Mouse (Mus musculus): ENCODE results near the gene Vav1. TPM values are rescaled to one million over a fixed set of nuclear protein-coding genes. Genes with fewer than 3 reads are reported as not detected.

The Vav1 gene
- 100 to 1,000 TPM; 167 to 169 TPM for polyA plus RNA-seq (2017; shearing (Covaris generic))

DNA sequence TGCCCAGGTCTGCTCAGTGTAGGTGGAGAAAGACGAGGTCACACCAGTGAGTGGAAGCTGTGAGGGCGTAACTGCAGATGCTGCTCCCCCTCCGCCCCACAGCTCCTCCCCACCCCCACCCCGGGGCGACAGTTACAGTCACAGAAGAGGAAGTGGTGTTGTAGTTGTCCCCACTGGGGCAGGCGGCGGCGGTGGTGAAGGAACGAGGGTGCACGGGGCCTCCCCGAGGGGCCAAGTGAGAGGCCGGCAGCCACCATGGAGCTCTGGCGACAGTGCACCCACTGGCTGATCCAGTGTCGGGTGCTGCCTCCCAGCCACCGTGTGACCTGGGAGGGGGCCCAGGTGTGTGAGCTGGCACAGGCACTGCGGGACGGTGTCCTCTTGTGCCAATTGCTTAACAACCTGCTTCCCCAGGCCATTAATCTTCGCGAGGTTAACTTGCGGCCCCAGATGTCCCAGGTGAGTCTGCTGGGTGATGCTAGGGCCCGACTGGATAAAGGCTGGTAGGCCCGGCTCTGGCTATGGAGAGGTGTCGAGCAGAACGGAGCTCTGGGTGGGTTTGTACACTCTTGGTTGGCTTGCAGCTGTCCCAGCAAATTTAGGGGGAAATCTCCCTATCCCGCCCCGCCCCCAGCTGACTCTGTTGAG lies at the start of gene Vav1:
Gene Vav1 (plus strand): TSS at position 158 of the 648 bp plus-strand sequence.

DNA sequence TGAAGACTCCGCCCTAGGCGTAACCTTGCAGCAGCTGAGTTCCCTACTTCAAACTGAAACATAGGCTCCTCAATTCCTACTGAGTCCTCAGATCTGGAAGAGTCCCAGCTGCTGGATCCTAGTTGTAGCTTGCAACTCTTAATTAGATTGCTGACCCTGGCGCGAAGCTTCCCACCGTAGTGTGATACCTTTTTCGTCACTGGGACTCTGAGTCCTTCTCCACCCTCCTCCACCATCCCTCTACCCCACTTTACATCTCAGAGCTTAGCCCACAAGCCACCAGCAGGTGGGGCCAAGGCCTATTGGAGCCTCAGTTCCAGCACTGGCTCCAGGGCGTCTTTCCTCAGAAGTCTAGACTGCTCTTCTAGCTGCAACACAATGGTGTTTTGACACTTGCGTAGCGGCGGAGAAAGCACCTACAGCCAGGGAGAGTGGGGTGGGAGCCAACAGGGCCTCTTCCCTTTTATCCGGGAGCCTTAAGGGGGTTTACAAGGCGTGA lies 30.6 kb upstream of the Vav1 start, which contains the start of gene Gpr108:
Gene Gpr108 (minus strand): TSS at position 246 of the 499 bp plus-strand sequence.

DNA sequence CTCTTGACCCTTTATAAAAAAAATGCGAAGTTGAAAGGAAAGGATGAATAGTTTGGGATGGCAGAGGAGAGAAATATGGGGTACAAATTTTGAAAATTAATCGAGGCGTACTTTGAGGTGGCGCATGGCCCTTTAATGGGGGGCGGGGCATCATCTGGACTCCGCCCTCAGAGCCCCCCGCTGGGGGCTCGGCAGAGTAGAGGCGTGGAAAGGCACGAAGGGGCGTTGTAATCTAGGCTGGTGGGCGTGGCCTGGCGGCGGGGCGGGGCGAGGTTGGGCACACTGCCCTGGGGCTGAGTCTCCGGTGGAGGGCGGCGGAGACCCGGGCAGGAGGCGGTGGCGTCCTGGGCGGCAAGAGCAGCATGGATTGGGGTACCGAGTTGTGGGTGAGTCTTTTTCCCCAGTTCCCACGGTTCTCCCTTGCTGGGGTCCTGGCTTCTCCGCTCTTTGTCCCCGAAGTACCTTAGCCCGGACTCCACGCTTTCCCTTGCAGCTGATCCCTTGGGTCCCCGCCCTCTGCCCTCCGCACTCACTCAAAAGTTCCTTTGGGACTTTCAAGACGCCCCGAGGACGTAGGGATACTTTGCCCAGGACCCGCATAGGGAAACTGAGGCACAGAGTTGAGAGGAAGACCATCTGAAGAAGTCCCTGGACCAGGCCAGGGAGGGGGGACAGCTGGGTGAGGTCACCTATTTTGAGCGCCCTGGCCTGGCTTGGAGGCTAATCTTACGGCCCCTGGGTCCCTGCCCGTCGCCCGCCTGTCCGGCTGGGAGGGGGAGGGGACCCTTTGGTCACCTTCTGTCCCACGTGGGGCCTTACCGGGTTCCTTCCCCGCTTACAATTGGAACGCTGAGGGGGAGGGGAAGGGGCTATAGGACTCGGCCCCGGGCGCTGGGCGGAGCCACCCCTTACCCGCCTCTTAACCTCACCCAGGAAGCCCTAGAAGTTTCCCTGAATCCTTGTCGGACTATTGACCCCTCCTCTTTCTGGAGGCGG lies 29.4 kb upstream of the Vav1 start, which contains the start of gene Trip10:
Gene Trip10 (plus strand): TSS at position 270 of the 996 bp plus-strand sequence.

GRCm38 (mm10) chr17:57358441-57358840 lies 79.5 kb downstream of the Vav1 start, which contains the start of gene Adgre1:
Gene Adgre1 (plus strand): TSS chr17:57358691.

Other genes with a start within 250 kb of the Vav1 start
- 10 to 100 TPM; 38.5 to 45.9 TPM for gene Khsrp, start 247.6 kb upstream of the Vav1 start, polyA plus RNA-seq (2017; shearing (Covaris generic))
- gene Slc25a41, start 237.4 kb upstream of the Vav1 start, polyA plus RNA-seq (2017; shearing (Covaris generic)) = under 1 TPM in 1 of 2 experiments, not detected in 1; 0.33 TPM
- gene Crb3, start 220.0 kb upstream of the Vav1 start, polyA plus RNA-seq (2017; shearing (Covaris generic)) = 1 to 10 TPM in 1 of 2 experiments, under 1 TPM in 1; 0.81 to 2.7 TPM
- gene Slc25a23, start 219.2 kb upstream of the Vav1 start, polyA plus RNA-seq (2017; shearing (Covaris generic)) = 10 to 100 TPM in 1 of 2 experiments, 1 to 10 TPM in 1; 4.3 to 12.1 TPM
- gene Dennd1c, start 200.6 kb upstream of the Vav1 start, polyA plus RNA-seq (2017; shearing (Covaris generic)) = 100 to 1,000 TPM; 278 to 303 TPM
- gene Tubb4a, start 191.3 kb upstream of the Vav1 start, polyA plus RNA-seq (2017; shearing (Covaris generic)) = 1 to 10 TPM; 1.8 to 2.4 TPM
- 10 to 100 TPM in 1 of 2 experiments, 1 to 10 TPM in 1; 8.9 to 10.4 TPM for gene Tnfsf9, start 173.8 kb upstream of the Vav1 start, polyA plus RNA-seq (2017; shearing (Covaris generic))
- 1 to 10 TPM; 1.4 TPM for gene Cd70, start 129.3 kb upstream of the Vav1 start, polyA plus RNA-seq (2017; shearing (Covaris generic))
- 10 to 100 TPM in 1 of 2 experiments, 1 to 10 TPM in 1; 3.5 to 11.8 TPM for gene Tnfsf14, start 84.9 kb upstream of the Vav1 start, polyA plus RNA-seq (2017; shearing (Covaris generic))
- 1 to 10 TPM; 2.0 to 8.7 TPM for gene C3, start 51.0 kb upstream of the Vav1 start, polyA plus RNA-seq (2017; shearing (Covaris generic))
- 10 to 100 TPM; 53.6 to 94.4 TPM for gene Gpr108, start 30.7 kb upstream of the Vav1 start, polyA plus RNA-seq (2017; shearing (Covaris generic))
- 1 to 10 TPM; 2.1 to 3.5 TPM for gene Trip10, start 29.6 kb upstream of the Vav1 start, polyA plus RNA-seq (2017; shearing (Covaris generic))
- 1 to 10 TPM; 1.3 to 1.4 TPM for gene Adgre1, start 79.6 kb downstream of the Vav1 start, polyA plus RNA-seq (2017; shearing (Covaris generic))

Measured in activated CD4-positive, CD25-positive, alpha-beta regulatory T cell (primary cell).